Mouse (Mus musculus): Measurements from ENCODE around the gene Ccr10. TPM values are rescaled to one million over a fixed set of nuclear protein-coding genes. Genes with fewer than 3 reads are reported as not detected.

The Ccr10 gene
- polyA plus RNA-seq, 1 experiment, result 0.05 TPM

DNA sequence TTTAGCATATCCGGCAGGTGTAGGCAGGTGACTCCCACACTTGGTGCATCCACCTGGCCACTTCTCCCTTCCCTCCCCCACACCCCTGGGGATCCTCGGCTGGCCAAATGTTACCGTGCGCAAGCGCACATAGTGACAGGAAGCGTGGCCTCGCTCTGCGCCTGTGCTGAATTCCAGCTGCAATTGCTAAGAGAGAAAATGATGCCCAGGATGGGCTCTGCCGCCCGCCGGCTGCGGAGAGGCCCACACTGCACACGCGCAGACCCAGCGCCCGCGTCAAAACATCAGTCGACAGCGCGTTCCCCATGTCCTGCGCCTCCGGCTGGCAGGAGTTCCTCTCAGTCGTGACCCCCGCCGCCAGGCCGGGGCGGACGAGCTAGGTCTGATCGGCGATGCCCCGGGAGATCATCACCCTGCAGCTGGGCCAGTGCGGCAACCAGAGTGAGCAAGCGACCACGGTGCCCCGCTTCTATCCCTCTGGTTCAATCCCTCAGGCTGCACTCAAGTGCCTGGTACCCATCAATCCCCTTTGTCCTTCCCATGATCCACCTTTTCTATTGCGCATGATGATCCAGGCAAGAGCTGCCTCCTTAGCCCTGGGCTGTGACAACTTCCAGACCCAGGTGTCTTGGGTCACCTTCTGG lies 19.4 kb downstream of the Ccr10 start, which contains the start of gene Tubg2:
Tubg2 (plus strand) TSS at position 180 of the 644 bp plus-strand sequence.
- Histone ChIP-seq H3K4me3 (ENCODE audit: control insufficient read depth, low read depth, low read length) (peak within 1 kb of the TSS; percentile 38), H3K36me3 (ENCODE audit: control insufficient read depth, insufficient read depth, low read length) (no peaks in the 10 kb centered on the region), H3K27me3 (ENCODE audit: control insufficient read depth, insufficient read depth, low read length) (no peaks in the 10 kb centered on the region), H3K27ac (ENCODE audit: control insufficient read depth, insufficient read depth, low read depth, low read length) (no peak within 1 kb of the TSS), H3K4me1 (ENCODE audit: control insufficient read depth, insufficient read depth, low read length) (peaks cover 8% of the 10 kb centered on the region)
- no peak for TF ChIP-seq CTCF (IDR thresholded peaks at IDR 0.05; ENCODE audit: control insufficient read depth, insufficient read depth, insufficient replicate concordance, low read depth, low read length)

DNA sequence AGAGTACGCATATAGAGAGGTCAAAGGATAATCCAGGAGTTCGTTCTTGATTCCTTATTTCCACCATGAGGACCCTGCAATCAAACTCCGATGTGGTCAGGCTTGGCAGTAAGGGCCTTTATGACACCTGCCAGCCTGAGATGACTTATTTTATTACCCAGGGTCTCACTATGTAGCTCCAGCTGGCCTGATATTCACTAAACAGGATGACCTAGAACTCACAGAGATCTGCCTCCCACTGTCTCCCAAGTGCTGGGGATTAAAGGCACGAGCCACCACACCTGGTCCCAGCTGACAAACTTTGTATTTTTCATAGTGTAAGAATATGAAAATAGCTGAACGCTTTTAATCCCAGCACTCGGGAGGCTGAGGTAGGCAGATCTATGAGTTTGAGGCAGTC lies 20.1 kb downstream of the Ccr10 start:
- TF ChIP-seq POLR2A (IDR thresholded peaks at IDR 0.05; ENCODE audit: control insufficient read depth, low read depth, low read length), result no peak
- TF ChIP-seq CTCF (IDR thresholded peaks at IDR 0.05; ENCODE audit: control insufficient read depth, insufficient read depth, insufficient replicate concordance, low read depth, low read length), result no peak
- no peaks in the 10 kb centered on the region for H3K27me3 ChIP-seq (ENCODE audit: control insufficient read depth, insufficient read depth, low read length)
- H3K4me3 ChIP-seq (ENCODE audit: control insufficient read depth, low read depth, low read length), result no peak overlapping the region
- no peaks in the 10 kb centered on the region for H3K36me3 ChIP-seq (ENCODE audit: control insufficient read depth, insufficient read depth, low read length)
- peaks cover 8% of the 10 kb centered on the region for H3K4me1 ChIP-seq (ENCODE audit: control insufficient read depth, insufficient read depth, low read length)
- no peak overlapping the region for H3K27ac ChIP-seq (ENCODE audit: control insufficient read depth, insufficient read depth, low read depth, low read length)

DNA sequence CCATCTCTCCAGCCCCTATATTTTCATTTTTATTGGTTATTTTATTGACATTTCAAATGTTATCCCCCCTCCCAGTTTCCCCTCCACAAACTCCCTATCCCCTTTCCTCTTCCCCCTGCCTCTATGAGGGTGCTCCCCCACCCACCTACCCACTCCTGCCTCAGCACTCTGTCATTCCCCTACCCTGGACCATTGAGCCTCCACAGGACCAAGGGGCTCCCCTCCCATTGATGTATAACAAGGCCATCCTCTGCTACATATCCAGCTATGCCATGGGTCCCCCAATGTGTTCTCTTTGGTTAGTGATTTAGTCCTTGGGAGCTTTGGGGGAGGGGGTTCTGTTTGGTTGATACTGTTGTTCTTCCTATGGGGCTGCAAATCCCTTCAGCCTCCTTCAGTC lies 20.6 kb downstream of the Ccr10 start:
- Histone ChIP-seq H3K4me1 (ENCODE audit: control insufficient read depth, insufficient read depth, low read length) (peaks cover 8% of the 10 kb centered on the region), H3K27ac (ENCODE audit: control insufficient read depth, insufficient read depth, low read depth, low read length) (no peak overlapping the region), H3K36me3 (ENCODE audit: control insufficient read depth, insufficient read depth, low read length) (no peaks in the 10 kb centered on the region), H3K27me3 (ENCODE audit: control insufficient read depth, insufficient read depth, low read length) (no peaks in the 10 kb centered on the region), H3K4me3 (ENCODE audit: control insufficient read depth, low read depth, low read length) (no peak overlapping the region)
- TF ChIP-seq POLR2A (IDR thresholded peaks at IDR 0.05; ENCODE audit: control insufficient read depth, low read depth, low read length) (no peak), CTCF (IDR thresholded peaks at IDR 0.05; ENCODE audit: control insufficient read depth, insufficient read depth, insufficient replicate concordance, low read depth, low read length) (no peak)

DNA sequence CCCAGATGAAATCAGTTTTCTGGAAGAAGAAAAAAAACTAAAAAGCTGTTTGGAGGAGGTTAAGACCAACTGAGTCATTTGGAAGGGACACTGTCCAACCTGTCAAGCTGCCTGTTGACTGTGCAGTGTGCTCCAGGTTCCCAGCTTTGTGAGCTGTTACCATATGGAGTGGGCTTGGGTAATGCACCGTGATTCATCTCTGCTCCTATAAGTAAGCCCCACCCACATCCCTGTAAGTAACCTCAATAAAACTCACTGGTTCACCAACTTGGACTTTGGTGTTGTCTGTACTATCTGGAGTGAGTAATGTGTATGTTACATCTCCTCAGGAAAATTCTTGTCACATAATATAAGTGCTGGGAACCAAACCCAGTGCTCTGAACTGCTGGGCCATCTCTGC lies 22.4 kb downstream of the Ccr10 start:
- Histone ChIP-seq H3K4me1 (ENCODE audit: control insufficient read depth, insufficient read depth, low read length) (peaks cover 8% of the 10 kb centered on the region), H3K27ac (ENCODE audit: control insufficient read depth, insufficient read depth, low read depth, low read length) (no peak overlapping the region), H3K27me3 (ENCODE audit: control insufficient read depth, insufficient read depth, low read length) (no peaks in the 10 kb centered on the region), H3K4me3 (ENCODE audit: control insufficient read depth, low read depth, low read length) (no peak overlapping the region), H3K36me3 (ENCODE audit: control insufficient read depth, insufficient read depth, low read length) (no peaks in the 10 kb centered on the region)
- TF ChIP-seq CTCF (IDR thresholded peaks at IDR 0.05; ENCODE audit: control insufficient read depth, insufficient read depth, insufficient replicate concordance, low read depth, low read length) (no peak), POLR2A (IDR thresholded peaks at IDR 0.05; ENCODE audit: control insufficient read depth, low read depth, low read length) (no peak)

DNA sequence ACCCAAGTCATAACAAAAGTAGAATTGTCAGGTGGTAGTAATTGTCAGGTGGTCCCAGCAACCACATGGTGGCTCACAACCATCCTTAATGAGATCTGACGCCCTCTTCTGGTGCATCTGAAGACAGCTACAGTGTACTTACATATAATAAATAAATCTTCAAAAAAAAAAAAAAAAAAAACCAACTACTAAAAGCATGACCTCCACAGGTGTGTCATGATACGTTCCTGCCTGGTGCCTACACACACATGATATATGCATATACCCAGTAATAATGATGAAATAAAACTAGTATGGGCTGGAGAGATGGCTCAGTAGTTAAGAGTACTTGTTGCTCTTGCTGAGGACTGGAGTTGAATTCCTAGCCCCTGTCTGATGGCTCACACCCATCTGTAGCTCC lies 24.2 kb downstream of the Ccr10 start:
- no peak for TF ChIP-seq CTCF (IDR thresholded peaks at IDR 0.05; ENCODE audit: control insufficient read depth, insufficient read depth, insufficient replicate concordance, low read depth, low read length)
- TF ChIP-seq POLR2A (IDR thresholded peaks at IDR 0.05; ENCODE audit: control insufficient read depth, low read depth, low read length), result no peak
- Histone ChIP-seq H3K4me1 (ENCODE audit: control insufficient read depth, insufficient read depth, low read length) (peaks cover 9% of the 10 kb centered on the region), H3K36me3 (ENCODE audit: control insufficient read depth, insufficient read depth, low read length) (no peaks in the 10 kb centered on the region), H3K27ac (ENCODE audit: control insufficient read depth, insufficient read depth, low read depth, low read length) (no peak overlapping the region), H3K27me3 (ENCODE audit: control insufficient read depth, insufficient read depth, low read length) (no peaks in the 10 kb centered on the region), H3K4me3 (ENCODE audit: control insufficient read depth, low read depth, low read length) (no peak overlapping the region)

DNA sequence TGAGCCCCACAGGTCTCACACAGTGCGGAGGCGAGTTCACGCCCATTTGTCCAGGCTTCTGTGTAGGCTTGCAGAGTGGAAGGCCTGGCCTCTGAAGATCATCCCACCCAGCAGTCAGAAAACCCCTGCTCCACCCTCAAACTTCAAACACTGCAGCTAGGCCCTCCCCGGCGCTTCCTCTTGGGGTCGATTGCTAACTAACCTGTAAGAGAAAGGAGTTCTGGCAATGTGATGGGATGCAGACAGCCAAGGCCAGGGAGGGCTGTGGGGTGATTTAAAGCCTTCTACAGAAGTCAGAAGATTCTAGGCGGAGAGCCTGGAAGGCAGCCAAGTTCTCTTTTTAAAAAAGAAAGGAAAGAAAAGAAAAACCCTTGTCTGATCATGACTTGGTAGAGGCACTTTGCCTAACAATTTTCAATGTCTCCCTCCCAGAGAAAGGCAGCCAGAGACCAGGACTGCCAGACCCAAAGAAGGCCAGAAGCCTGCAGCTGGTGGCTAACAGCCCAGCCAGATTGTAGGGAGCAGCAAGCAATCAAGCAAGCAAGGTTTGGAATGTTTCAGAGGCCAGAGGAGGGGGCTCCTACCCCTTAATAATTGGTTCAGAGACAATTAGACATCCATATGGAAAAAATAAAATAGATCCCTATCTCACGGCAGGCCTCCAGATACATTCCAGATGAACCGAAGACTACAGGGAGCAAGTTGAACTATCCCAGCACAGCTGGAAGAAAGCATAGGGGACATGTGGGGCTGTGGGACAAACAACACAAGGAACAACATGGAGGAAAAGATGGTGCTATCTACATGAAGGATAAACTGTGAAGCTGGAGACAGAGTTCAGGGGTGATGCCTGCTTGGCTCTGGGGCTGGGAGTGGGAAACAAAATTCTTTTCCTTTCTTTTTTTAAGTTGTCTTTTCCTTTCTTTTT lies 25.8 kb downstream of the Ccr10 start:
- H3K4me1 ChIP-seq (ENCODE audit: control insufficient read depth, insufficient read depth, low read length), result peaks cover 4% of the 10 kb centered on the region; the same call in 1 of the 2 replicates
- no peak overlapping the region for H3K4me3 ChIP-seq (ENCODE audit: control insufficient read depth, low read depth, low read length)
- TF ChIP-seq CTCF (IDR thresholded peaks at IDR 0.05; ENCODE audit: control insufficient read depth, insufficient read depth, insufficient replicate concordance, low read depth, low read length), result no peak
- TF ChIP-seq POLR2A (IDR thresholded peaks at IDR 0.05; ENCODE audit: control insufficient read depth, low read depth, low read length), result no peak
- H3K27ac ChIP-seq (ENCODE audit: control insufficient read depth, insufficient read depth, low read depth, low read length), result 0 out of 2 replicates have a peak overlapping the region, but pooled peaks have one; percentile 39
- H3K27me3 ChIP-seq (ENCODE audit: control insufficient read depth, insufficient read depth, low read length), result no peaks in the 10 kb centered on the region
- no peaks in the 10 kb centered on the region for H3K36me3 ChIP-seq (ENCODE audit: control insufficient read depth, insufficient read depth, low read length)

DNA sequence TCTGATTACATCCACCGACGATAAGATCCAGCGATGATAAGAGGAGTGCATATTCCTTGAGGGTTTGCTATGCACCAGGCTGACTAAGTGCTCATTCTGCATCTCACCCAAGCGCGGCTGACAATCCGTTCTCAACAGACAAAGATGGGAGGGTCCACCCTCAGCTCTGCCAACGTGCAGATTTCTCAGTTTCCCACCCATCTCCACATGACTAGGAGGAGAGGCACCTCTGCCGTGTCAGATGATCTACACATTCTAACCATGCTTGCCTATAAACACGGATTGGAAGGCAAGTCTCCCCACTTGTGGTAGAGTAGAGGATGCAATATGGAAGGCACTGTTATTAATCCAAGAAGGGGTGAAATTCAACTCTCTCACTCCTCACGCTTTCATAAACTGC lies 26.5 kb downstream of the Ccr10 start:
- no peak for TF ChIP-seq POLR2A (IDR thresholded peaks at IDR 0.05; ENCODE audit: control insufficient read depth, low read depth, low read length)
- TF ChIP-seq CTCF (IDR thresholded peaks at IDR 0.05; ENCODE audit: control insufficient read depth, insufficient read depth, insufficient replicate concordance, low read depth, low read length), result no peak
- Histone ChIP-seq H3K36me3 (ENCODE audit: control insufficient read depth, insufficient read depth, low read length) (no peaks in the 10 kb centered on the region), H3K4me1 (ENCODE audit: control insufficient read depth, insufficient read depth, low read length) (peaks cover 6% of the 10 kb centered on the region), H3K4me3 (ENCODE audit: control insufficient read depth, low read depth, low read length) (no peak overlapping the region), H3K27me3 (ENCODE audit: control insufficient read depth, insufficient read depth, low read length) (no peaks in the 10 kb centered on the region), H3K27ac (ENCODE audit: control insufficient read depth, insufficient read depth, low read depth, low read length) (no peak overlapping the region)

Measured in testis, adult 2 months (tissue).